Mouse (Mus musculus): ENCODE data around the gene Lrrn2. TPM values are rescaled to one million over a fixed set of nuclear protein-coding genes. Genes with fewer than 3 reads are reported as not detected.
A peak's percentile ranks its signal among the peaks of the same experiment; 100 is the strongest.
"Not testable (repeated sequence)": the region's sequence is repeated elsewhere in the genome, so short reads cannot be mapped to it uniquely, and the experiment has no call there.

Gene Lrrn2
- total RNA-seq, 2 experiments from 2014 or later = 2.8 to 3.7 TPM

GRCm38 (mm10) chr1:132930291-132930690, 50.2 kb downstream of the Lrrn2 start:
- no peak for DNase-seq

GRCm38 (mm10) chr1:132932421-132932820, 52.3 kb downstream of the Lrrn2 start:
- DNase-seq = no peak

- peak; percentile 34 for DNase-seq
Measured at GRCm38 (mm10) chr1:132934856-132935255, 54.8 kb downstream of the Lrrn2 start.

GRCm38 (mm10) chr1:132937296-132938030, 57.4 kb downstream of the Lrrn2 start:
- DNase-seq = no peak

- no peak for DNase-seq
Measured at GRCm38 (mm10) chr1:132938975-132939374, 58.9 kb downstream of the Lrrn2 start.

GRCm38 (mm10) chr1:132945826-132946225, 65.8 kb downstream of the Lrrn2 start:
- no peak for DNase-seq

- DNase-seq = no peak
Measured at GRCm38 (mm10) chr1:132947811-132948210, 67.7 kb downstream of the Lrrn2 start.

- DNase-seq = no peak
Measured at GRCm38 (mm10) chr1:132956809-132957208, 76.7 kb downstream of the Lrrn2 start.

GRCm38 (mm10) chr1:132961751-132962150, 81.7 kb downstream of the Lrrn2 start:
- no peak for DNase-seq

GRCm38 (mm10) chr1:132964106-132964505, 84.0 kb downstream of the Lrrn2 start:
- DNase-seq = no peak

GRCm38 (mm10) chr1:132964691-132965090, 84.6 kb downstream of the Lrrn2 start:
- no peak for DNase-seq

GRCm38 (mm10) chr1:132968659-132969058, 88.6 kb downstream of the Lrrn2 start:
- DNase-seq = peak; percentile 66

GRCm38 (mm10) chr1:132977402-132977801, 97.3 kb downstream of the Lrrn2 start:
- no peak for DNase-seq

GRCm38 (mm10) chr1:132981232-132981631, 101.2 kb downstream of the Lrrn2 start:
- no peak for DNase-seq

- peak; percentile 59 for DNase-seq
Measured at GRCm38 (mm10) chr1:132982728-132983127, 102.7 kb downstream of the Lrrn2 start.

GRCm38 (mm10) chr1:132988556-132989459, 108.7 kb downstream of the Lrrn2 start:
- DNase-seq = not testable (repeated sequence)

Small RNA genes lying within 50 kb of the gene (microRNA-seq; reads per million reads assigned to microRNA genes)
- 0 reads per million in 2 experiments for gene Gm44300

Other genes starting within 250 kb of the Lrrn2 start
- gene Nfasc, start 138.5 kb upstream of the Lrrn2 start, total RNA-seq (2021) = 1 to 10 TPM; 1.9 TPM
- gene Mdm4, start 150.3 kb downstream of the Lrrn2 start, total RNA-seq (2021) = 10 to 100 TPM; 35.8 to 48.4 TPM
- gene Pik3c2b, start 165.4 kb downstream of the Lrrn2 start, total RNA-seq (2021) = 10 to 100 TPM; 29.9 to 38.2 TPM